Mouse (Mus musculus) heart, embryonic 14.5 days (tissue): Measurements from ENCODE around the gene Dst. TPM values are rescaled to one million over a fixed set of nuclear protein-coding genes. Genes with fewer than 3 reads are reported as not detected.

Experiments used
- ATAC-seq: fragments of 200-750 bp; cut with Nextera tagmentation; 2 replicates; pipeline ENCODE4 v1.8.0; 2017; ENCODE audit warnings: low read depth, moderate TSS enrichment; ENCODE audit not compliant: insufficient number of reproducible peaks, insufficient read depth, low FRiP score
- H3K27ac ChIP-seq, 2 experiments: fragments of 200-500 bp in 1 of 2; fragments of 300-500 bp in 1 of 2; sonication (generic) in 1 of 2; replicated peaks in 1 of 2; 2 replicates each; pipeline ENCODE4 v1.5.1; 2012 to 2014; ENCODE audit warnings: low read depth in 2 of 2, low read length in 2 of 2, control low read depth in 1 of 2, mild to moderate bottlenecking in 1 of 2, mixed read lengths in 1 of 2; ENCODE audit not compliant: control insufficient read depth in 1 of 2, insufficient read depth in 1 of 2
- H3K27me3 ChIP-seq: fragments of 300-500 bp; sonication (generic); 2 replicates; pipeline ENCODE4 v1.6.1; 2014; ENCODE audit warnings: mild to moderate bottlenecking, low read length, control low read depth; ENCODE audit not compliant: control insufficient read depth, insufficient read depth
- H3K36me3 ChIP-seq: fragments of 300-500 bp; sonication (generic); 2 replicates; pipeline ENCODE4 v1.6.1; 2014; ENCODE audit warnings: mild to moderate bottlenecking, control low read depth, low read length, mixed read lengths; ENCODE audit not compliant: control insufficient read depth, insufficient read depth
- H3K4me1 ChIP-seq, 2 experiments: fragments of 200-500 bp in 1 of 2; fragments of 300-500 bp in 1 of 2; sonication (generic) in 1 of 2; 2 replicates each; pipeline ENCODE4 v1.6.1; 2012 to 2014; ENCODE audit warnings: low read length in 2 of 2, control low read depth in 1 of 2, mixed read lengths in 1 of 2; ENCODE audit not compliant: control insufficient read depth in 2 of 2, insufficient read depth in 2 of 2
- H3K4me2 ChIP-seq: fragments of 300-500 bp; sonication (generic); 2 replicates; pipeline ENCODE4 v1.6.1; 2014; ENCODE audit warnings: mild to moderate bottlenecking, low read length
- H3K4me3 ChIP-seq, 2 experiments: fragments of 200-500 bp in 1 of 2; fragments of 300-500 bp in 1 of 2; sonication (generic) in 1 of 2; 2 replicates each; pipeline ENCODE4 v1.5.1; 2012 to 2014; ENCODE audit warnings: low read length in 2 of 2, mild to moderate bottlenecking in 2 of 2, control low read depth in 1 of 2, low read depth in 1 of 2, moderate library complexity in 1 of 2; ENCODE audit not compliant: control insufficient read depth in 1 of 2, insufficient read depth in 1 of 2
- H3K9ac ChIP-seq: fragments of 300-500 bp; sonication (generic); 2 replicates; pipeline ENCODE4 v1.6.1; 2014; ENCODE audit warnings: mild to moderate bottlenecking, low read length
- H3K9me3 ChIP-seq: fragments of 300-500 bp; sonication (generic); 2 replicates; pipeline ENCODE4 v1.6.1; 2016; ENCODE audit warnings: low read length, control low read depth; ENCODE audit not compliant: control insufficient read depth
- WGBS: fragments of 180-500 bp; shearing (Covaris S2); extraction: QIAGEN DNeasy Blood & Tissue Kit; methylation state at CpG from one replicate; pipeline ENCODE4 v1.1.7; 2014; 5-methylcytosine and 5-hydroxymethylcytosine counted together
- polyA plus RNA-seq: library from polyadenylated mRNA; unstranded; fragments of >200 nt; fragmentation: Nextera tagmentation; extraction: Ambion mirVana; gene quantifications from 2 replicates; pipeline ENCODE4 v1.2.1, GENCODE M21; 2014

Gene Dst
- polyA plus RNA-seq, 1 experiment from 2014 or later, result 38.6 TPM

GRCm38 (mm10) chr1:33883102-33883839 lies 24.8 kb upstream of the Dst start:
- no peaks in the 10 kb centered on the region for H3K36me3 ChIP-seq
- WGBS, result 12% methylated on average over 18 of the region's 18 CpGs
- H3K9ac ChIP-seq, result no peak overlapping the region

GRCm38 (mm10) chr1:33892784-33893183 lies 15.2 kb upstream of the Dst start:
- Histone ChIP-seq H3K27ac (no peak overlapping the region), H3K4me1 (peaks cover 4 to 8% of the 10 kb centered on the region in 2 experiments), H3K4me2 (no peak overlapping the region), H3K9me3 (no peaks in the 10 kb centered on the region), H3K36me3 (no peaks in the 10 kb centered on the region), H3K27me3 (no peaks in the 10 kb centered on the region), H3K9ac (no peak overlapping the region), H3K4me3 (no peak overlapping the region)
- no peak for ATAC-seq
- WGBS, result 57% methylated on average over 10 of the region's 10 CpGs

More at GRCm38 (mm10) chr1:33883102-33883839, 24.8 kb upstream of the Dst start:
- Histone ChIP-seq H3K27ac (no peak overlapping the region), H3K4me2 (peak overlapping the region; percentile 64), H3K4me3 (peak overlapping the region; percentile 23 to 33), H3K27me3 (no peaks in the 10 kb centered on the region), H3K9me3 (no peaks in the 10 kb centered on the region), H3K4me1 (no peaks in the 10 kb centered on the region; a peak in 1 of 4 replicates)
- ATAC-seq, result no peak

GRCm38 (mm10) chr1:33896116-33896515 lies 11.9 kb upstream of the Dst start:
- H3K4me2 ChIP-seq, result no peak overlapping the region
- H3K27ac ChIP-seq, result 0 out of 4 replicates have a peak overlapping the region, but pooled peaks of 1 of the 2 experiments have one; percentile 29
- no peaks in the 10 kb centered on the region for H3K27me3 ChIP-seq
- no peaks in the 10 kb centered on the region for H3K9me3 ChIP-seq
- no peak overlapping the region for H3K4me3 ChIP-seq
- no peak overlapping the region for H3K9ac ChIP-seq
- H3K36me3 ChIP-seq, result no peaks in the 10 kb centered on the region
- WGBS, result 50% methylated on average over 6 of the region's 6 CpGs
- peaks cover 4 to 8% of the 10 kb centered on the region in 2 experiments for H3K4me1 ChIP-seq
- no peak for ATAC-seq

GRCm38 (mm10) chr1:33896666-33897065 lies 11.4 kb upstream of the Dst start:
- peak overlapping the region in 1 of 2 experiments; percentile 29; a peak in 1 of 4 replicates for H3K27ac ChIP-seq
- ATAC-seq, result no peak
- peaks cover 4 to 8% of the 10 kb centered on the region in 2 experiments for H3K4me1 ChIP-seq
- no peaks in the 10 kb centered on the region for H3K9me3 ChIP-seq
- H3K4me3 ChIP-seq, result no peak overlapping the region
- no peak overlapping the region for H3K9ac ChIP-seq
- WGBS, result 38% methylated on average over 4 of the region's 4 CpGs
- no peaks in the 10 kb centered on the region for H3K36me3 ChIP-seq
- no peak overlapping the region for H3K4me2 ChIP-seq
- no peaks in the 10 kb centered on the region for H3K27me3 ChIP-seq

GRCm38 (mm10) chr1:33897426-33897825 lies 10.6 kb upstream of the Dst start:
- Histone ChIP-seq H3K36me3 (no peaks in the 10 kb centered on the region), H3K9ac (no peak overlapping the region), H3K9me3 (no peaks in the 10 kb centered on the region), H3K4me3 (no peak overlapping the region), H3K4me2 (no peak overlapping the region), H3K27ac (no peak overlapping the region; a peak in 1 of 4 replicates), H3K27me3 (no peaks in the 10 kb centered on the region), H3K4me1 (peaks cover 4 to 8% of the 10 kb centered on the region in 2 experiments)
- no peak for ATAC-seq
- 75% methylated on average over 11 of the region's 11 CpGs for WGBS

GRCm38 (mm10) chr1:33898373-33898772 lies 9.7 kb upstream of the Dst start:
- Histone ChIP-seq H3K4me1 (peaks cover 5 to 9% of the 10 kb centered on the region in 2 experiments), H3K4me2 (no peak overlapping the region), H3K4me3 (no peak overlapping the region), H3K27ac (no peak overlapping the region), H3K27me3 (no peaks in the 10 kb centered on the region), H3K9me3 (no peaks in the 10 kb centered on the region), H3K9ac (no peak overlapping the region), H3K36me3 (no peaks in the 10 kb centered on the region)
- 90% methylated on average over 6 of the region's 6 CpGs for WGBS
- no peak for ATAC-seq

GRCm38 (mm10) chr1:33900175-33900574 lies 7.8 kb upstream of the Dst start:
- WGBS, result 72% methylated on average over 8 of the region's 8 CpGs
- H3K9me3 ChIP-seq, result no peaks in the 10 kb centered on the region
- ATAC-seq, result no peak
- no peak overlapping the region for H3K4me3 ChIP-seq
- no peak overlapping the region for H3K4me2 ChIP-seq
- no peaks in the 10 kb centered on the region for H3K36me3 ChIP-seq
- H3K9ac ChIP-seq, result no peak overlapping the region
- peaks cover 6 to 11% of the 10 kb centered on the region in 2 experiments for H3K4me1 ChIP-seq
- no peaks in the 10 kb centered on the region for H3K27me3 ChIP-seq
- no peak overlapping the region for H3K27ac ChIP-seq
